Mouse (Mus musculus) right cerebral cortex, postnatal 10 days (tissue): ENCODE results near the gene Ankrd60.

Source experiments
- DNase-seq, 2 experiments: peaks; one replicate each; pipeline ENCODE4 v3.0.0; 2021; ENCODE audit warnings: low spot score in 2 of 2

Gene Ankrd60

DNA sequence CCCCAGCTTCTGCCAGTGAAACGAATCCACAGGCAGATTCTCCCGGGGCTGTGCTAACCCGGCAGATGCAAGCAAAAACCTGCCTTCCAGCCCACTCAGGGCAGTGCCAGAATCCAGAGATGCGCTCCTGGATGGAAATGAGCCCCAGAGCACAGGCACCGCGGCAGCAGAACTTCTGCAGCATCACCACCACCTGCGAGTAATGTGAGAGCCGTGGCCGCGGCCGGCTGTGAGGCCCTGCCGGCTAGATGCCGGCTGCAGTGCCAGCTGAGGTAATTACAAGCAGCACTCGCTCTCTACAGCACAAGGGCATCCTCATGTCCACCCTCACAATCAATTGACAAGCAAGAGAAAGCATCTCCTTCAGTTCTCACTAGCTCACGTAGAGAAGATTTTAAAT lies 6.2 kb upstream of the Ankrd60 start:
- no peak for DNase-seq

DNA sequence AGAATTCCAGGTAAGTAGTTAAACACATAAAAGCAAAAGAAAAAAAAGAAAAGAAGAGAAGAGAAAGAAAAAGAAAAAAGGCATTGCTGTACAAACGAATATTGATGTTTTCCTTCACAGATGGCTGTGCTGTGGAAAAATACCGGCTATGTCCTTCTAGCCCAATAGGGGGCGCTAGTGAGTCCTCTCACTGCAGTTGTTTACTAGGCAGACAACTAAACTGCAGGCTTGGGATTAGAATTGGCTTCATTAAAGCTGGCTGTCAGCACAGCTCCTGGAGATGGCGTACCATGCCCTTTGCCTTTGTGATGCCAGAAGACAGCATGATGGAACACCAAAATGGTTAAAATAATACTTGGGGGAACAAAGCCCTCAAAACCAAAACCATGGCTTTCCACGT lies 5.3 kb upstream of the Ankrd60 start:
- DNase-seq = no peak

DNA sequence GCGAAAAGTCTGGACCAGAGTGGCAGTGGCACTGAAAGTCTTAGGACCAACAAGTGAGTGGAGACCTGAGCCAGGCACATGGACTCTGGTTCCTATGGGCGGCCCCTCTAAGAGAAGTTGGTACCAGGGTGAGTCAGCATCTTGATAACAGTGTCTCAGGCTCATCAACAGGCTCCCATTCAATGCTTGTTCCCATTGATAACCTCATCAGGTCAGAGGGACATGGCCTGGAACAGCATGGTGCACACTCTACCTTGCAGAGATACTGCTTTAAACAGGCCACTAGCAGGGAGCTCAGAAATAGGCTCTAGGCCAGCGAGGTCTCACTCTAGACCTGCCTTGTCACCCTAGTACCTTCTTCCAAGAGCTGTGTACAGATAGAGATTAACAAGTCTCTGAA lies 4.7 kb upstream of the Ankrd60 start:
- no peak for DNase-seq

DNA sequence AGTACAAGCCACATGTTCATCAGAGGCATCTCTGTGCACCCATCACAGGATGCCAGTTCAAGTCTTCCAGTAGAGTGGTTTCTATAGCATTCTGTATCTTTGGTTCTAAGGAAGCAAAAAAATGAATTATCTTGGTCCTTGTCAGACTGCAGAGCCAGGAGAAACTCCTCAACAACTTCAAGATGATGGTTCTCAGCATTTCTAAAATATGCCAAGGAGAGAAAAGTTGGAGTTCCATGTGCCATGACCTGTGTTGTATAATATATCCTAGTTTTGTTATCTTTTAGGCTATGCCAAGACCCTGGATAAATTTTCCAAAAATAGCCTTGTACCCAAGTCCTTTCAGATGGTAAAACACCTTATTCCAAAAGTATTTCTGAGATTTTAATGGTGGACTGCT lies 2.9 kb upstream of the Ankrd60 start:
- no peak for DNase-seq

DNA sequence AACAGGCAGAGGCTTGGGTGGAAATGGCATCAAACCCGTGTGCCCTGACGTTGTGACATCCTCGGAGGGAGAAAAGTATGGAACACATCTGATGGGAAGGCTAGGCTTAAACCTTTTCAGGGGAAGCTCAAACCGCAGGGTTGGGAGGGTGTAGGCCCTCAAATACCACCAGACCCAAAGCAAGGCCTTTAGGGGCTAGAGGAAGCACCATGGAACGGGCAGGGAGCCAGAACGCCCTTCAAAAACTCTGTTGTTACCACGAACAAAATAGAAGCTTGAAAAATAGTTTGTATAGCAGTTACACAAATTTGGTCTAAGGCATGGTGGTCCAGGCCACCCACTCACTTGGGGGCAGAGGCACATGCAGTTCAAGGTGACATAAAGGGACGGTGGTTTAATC lies 430 bp upstream of the Ankrd60 start:
- DNase-seq = no peak

DNA sequence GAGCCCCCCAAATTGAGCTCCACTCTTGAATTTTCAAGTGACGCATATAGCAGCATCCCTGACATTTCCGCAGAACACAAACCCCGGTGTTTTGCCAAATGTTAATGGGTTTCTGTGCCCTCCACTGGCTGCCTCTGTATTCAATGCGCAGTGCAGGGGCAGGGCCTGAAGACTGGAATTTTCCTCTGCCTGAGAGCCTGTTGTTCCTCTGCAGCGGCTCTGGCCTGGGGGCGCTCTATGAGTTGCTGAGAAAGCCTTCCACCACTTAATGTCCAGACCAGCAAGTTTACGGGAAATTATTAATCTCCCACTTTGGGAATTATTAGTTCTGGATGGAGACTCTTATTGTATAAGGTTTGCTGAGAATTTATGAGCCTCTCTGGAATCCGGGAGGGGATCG lies 14.0 kb downstream of the Ankrd60 start:
- peak in 1 of 2 experiments; percentile 41 for DNase-seq

DNA sequence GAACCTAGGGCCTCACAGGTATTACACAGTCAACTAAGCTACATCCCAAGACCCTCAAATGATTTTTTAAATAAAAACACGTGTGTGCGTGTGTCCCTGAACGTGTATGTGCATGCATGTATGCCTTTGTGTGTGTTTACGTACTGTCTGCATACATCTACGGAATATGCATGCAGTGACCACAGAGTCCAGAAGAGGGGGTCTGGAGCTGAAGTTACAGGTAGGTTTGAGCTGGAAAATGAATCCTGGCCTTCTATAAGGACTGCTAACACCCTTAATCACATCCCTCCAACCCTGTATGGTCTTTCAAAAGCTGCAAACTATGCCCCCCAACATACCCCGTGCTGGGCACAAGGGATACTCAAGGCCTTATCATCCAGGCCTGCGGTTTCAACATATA lies 14.8 kb downstream of the Ankrd60 start:
- peak; percentile 48 to 56 for DNase-seq

DNA sequence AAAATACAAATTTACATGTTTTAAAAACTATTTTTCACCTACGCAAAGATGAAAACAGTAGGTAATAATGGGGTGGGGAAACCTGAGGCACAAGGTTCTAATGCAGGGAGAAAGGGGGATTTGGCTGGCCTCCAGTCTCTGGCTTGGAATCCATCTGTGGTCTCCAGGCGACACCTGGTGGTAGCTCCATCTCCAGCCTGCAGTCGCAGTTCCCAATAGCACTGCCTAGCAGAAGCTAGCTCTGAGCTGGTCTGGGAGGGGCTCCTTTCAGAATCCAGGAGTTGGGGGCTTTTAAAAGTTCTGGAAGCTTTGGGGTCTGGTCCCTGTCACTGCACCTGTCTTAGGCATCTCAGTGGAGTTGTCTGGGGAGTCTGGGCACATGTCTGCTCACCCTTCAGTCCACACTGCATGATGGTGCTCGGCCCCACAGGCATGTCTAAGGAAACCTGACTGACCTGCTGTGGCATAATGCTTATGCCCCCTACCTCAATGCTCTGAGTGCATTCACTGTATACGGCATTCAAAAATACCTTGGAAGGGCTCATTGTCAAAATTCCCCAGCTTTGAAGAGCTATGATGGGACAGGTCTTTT lies 16.2 kb downstream of the Ankrd60 start:
- DNase-seq = peak; percentile 86 to 88

DNA sequence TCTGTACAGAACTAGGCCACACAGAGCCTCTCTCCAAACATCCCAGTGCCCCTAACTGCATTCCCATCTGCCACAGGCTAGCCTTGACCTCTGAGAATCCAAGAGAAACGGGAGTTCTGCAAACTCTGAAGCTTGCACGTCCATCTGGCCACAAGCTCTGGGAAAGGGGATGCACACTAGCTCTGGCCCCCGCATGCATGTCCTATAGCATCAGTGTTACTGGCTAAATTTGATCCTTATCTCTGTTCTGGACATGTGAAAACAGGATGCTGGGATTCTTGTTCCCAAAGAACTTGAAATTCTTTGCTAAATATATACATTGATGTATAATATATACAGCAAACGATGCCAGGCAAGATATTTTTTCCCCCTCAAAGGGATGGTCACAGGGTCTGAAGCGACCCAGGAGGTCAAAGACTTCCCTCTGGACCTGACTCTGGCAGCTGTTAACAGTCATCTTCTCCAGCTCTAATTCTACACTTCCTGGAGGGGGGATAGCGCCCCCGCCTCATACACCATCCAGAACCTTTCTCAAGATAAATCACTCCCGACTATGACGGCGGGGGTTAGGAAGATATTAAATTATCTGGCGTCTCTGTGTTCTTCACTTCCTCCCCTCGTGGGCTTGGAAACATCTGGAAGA lies 19.3 kb downstream of the Ankrd60 start:
- DNase-seq = no peak

DNA sequence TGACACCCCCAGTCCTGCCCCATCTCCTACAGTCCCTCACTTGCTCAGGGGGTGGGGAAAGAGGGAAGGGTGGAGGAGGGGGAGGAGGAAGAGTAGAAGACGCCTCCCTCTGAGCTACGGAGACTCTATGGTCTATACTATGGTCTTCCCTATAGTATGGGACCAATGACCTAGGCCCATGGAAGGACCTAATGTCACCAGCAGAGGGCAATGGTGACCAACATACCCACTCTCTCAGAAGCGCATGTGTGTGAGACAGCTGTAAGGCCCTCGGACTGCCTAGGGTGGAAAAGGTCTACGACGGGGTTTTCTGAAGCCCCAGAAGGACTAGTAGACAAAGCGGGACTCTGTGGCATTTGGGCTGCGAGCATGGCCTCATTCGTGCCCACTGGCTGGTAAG lies 24.3 kb downstream of the Ankrd60 start:
- no peak for DNase-seq

DNA sequence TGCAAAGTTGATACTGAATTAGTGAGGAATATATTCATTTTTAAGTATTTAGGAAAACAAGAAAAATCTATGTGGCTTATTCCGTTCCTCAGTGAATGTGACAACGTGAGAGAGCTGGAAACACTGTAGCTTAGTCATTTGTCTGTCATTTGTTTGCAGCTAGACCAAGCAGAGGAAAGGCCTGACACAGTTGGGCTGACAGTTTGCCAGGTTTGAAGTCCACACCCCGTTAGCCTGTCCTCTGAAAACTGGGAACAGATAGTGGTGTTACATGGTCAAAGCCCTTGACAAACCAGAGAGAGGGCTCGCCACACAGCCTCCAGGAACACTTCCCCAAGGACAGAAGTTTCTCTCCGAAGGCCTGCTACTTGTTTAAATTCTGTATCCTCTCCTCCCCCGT lies 27.5 kb downstream of the Ankrd60 start:
- no peak for DNase-seq

DNA sequence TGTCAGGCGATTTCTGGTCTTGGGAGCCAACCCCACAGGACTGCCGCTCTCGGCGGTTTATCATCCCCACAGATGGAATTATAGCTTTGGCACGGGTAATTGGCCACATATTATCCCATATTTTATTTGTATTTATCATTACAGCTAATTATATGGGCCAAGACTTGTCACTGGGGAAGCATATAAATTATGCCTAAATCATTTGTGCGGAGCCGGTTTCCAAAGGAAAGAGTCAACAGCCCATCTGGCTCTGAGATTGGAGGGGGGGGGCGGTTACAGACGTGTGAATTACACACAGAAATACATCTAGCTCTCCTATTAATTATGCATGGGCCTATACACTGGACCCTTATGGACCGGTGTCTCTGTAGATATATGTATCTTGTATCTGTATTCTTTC lies 28.9 kb downstream of the Ankrd60 start:
- no peak for DNase-seq

DNA sequence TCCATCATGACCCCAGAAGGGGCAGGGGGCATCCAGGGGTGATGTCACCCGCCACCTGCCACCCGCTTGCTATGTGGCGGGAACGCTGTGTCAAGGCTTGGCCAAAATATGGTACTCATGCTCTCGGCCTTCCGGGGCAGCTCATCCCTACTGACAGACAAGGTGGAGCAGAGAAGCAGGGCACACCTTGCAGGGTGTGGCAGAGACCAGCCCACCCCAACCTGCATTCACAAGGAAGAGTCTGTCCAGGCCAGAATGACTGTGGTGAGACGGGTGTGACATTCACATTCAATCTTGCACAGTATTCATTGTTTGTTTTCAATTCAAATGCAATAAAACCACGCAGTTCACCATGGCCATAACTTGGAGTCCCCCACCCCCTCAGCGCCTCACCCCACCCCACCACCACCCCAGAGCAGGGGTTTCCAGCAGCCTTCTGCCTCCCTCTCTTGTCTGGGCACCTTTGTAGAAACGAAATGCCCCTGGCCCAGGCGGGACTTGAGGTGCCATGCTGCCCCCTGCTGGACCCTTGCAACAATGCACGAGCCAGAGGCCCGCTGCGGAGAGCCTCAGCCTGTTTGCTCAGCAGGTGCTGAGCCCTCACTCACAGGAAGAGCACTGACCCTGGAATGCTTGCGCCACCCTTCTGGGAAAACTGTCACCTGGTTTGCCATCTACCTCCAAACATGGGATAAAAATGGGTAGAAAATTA lies 32.0 kb downstream of the Ankrd60 start:
- DNase-seq = peak; percentile 77 to 88

DNA sequence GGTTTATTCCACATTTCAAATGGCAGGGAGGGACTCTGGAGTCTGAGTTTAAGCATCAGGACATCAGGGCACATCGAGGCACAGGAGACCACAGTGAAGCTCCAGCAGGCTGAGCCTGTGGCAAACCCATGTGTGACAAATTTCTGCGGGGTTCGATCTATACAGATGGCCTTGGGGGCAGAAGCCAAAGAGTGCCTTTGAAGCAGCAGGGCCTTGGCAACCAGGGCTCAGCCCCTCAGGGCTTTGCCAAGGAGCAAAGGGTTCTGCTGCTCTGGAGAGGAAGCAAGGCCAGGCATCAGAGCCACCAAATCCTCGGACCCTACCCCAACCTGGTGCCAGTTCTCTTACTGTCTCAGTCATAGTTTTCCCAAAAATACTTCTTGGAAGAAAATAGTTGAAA lies 35.4 kb downstream of the Ankrd60 start:
- no peak for DNase-seq

DNA sequence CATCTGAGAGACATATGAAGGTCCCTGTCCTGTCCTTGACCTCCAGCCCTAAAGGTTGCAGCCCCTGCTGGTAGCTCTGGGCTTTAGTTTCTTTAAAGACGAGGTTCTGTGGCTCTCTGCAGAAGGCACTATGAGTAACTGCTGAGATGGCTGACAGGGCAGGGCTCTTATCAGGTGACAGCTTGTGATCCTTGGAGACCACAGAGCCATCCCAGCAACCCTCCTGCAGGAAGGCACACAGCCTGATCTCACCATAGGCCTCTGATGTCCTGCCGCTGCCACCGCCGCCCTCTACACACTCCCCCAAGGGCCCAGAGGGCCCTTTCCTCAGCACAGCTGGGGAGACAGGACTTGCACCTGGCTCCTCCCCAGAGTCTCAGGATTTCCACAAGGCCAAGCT lies 36.4 kb downstream of the Ankrd60 start:
- DNase-seq = no peak

DNA sequence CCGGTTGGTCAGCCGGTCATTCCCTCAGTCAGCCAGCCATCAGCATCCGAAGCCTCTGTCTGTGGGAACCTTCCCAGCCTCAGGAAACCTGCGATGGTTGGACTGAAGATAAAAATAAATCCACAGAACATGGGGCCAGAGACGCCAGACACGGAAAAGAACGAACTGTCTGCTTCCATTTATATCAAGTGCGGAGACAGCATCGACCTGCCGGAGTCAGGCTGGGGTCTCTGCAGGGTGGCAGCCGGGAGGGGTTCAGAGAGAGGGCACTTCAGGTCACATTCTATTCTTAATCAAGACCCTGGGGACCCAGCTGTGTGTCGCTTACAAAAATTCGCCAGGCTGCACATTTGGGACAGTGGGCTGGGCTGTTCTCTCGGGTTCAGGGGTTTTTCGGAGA lies 38.4 kb downstream of the Ankrd60 start:
- DNase-seq = no peak

DNA sequence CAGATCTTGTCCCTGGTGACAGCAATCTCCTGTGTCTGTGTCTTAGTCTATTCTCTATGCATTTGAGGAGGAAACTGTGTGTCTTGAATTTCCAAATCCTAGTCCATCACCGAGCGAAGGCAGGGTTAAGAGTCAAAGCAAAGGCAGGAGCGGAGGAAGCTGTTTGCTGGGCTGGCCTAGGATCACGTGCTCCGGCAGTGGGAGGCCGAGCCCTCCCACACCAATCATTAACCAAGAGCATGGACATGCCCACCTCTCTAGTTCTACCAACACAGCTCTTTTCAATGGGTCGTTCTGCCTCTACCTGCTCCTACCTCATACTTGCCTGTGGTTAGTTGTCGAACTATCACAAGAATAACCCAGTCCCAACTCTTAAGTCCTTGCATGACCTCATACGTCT lies 42.3 kb downstream of the Ankrd60 start:
- DNase-seq = no peak

DNA sequence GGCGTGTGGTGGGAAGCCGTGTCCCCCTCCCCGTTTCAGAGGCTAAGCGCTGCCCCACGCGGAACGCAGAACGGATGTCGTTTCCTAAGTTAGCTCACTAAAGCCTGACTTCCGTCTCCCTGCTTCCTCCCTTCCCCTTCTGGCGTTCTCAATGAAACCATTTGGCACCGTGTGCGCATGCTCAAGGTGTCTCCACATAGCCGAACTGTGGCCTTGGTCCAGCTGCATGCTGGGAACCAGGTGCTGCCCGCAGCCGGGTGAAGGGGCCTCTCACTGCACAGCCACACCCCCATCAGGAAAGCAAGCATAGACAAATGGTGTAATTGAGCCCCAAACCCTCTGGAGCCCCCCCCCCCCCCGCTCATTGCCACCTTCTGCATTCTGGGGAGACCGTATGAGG lies 42.8 kb downstream of the Ankrd60 start:
- DNase-seq = no peak

DNA sequence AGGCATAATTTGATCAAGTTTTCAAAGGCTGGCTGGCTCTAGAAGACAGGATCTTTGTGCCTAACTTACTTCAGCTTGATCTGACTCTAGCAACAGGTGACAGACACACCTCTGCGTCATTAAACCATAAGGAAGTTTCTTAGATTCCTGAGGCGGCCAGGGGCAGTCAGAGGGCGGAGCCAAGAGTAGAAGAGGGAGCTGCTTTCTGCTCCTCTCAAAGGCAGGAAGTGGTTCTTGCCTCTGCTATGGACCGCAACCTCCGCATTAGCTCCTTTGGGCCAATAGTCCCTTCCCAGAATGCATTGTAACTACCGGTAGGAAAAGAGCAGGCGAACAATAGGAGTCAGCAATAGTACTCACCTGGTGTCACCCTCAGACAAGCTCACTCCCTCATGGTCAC lies 43.6 kb downstream of the Ankrd60 start:
- DNase-seq = no peak

DNA sequence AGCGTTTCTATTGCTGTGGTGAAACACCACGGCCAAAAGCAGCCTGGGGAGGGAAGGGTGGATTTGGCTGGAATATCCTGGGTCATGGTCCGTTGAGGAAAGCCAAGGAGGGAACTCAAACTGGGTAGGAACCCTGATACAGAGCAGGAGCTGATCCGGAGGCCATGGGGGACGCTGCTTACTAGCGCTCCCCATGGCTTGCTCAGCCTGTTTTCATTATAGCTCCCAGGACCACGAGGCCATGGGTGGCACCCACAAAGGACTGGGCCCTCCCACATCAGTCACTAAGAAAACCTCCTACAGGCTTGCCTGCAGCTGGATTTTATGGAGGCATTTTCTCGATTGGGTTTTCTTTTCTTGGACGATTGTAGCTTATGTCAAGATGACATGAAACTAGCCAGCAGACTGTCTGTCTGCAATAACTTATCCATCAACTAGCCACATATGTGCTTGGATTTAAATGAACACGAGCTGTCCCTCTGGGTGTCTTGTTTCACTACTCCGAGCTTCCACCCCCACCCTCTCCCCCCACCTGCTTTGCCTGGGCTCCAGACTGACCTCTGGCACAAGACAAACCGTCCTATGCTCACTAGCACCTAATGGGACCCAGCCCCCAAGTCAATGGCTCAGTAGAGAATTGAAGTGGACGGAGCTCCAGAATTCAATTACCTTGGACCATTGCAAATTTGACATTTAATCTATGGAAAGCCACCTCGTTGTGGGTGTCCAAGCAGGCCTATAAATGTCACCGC lies 45.3 kb downstream of the Ankrd60 start:
- no peak for DNase-seq

DNA sequence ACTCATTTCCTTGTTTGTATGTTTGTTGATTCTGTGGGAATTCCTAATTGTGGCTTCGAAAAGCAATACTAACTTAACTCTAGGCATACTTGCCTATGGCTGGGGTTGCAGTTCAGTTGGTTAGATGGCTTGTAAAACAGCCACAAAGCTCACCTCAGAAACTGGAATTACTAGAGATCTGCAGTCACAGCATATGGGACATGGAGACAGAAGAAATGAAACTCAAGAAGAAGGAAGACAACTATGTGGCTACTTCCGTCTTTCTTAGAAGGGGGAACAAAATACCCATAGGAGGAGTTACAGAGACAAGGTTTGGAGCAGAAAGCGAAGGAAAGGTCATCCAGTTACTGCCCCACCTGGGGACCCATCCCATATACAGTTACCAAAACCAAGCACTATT lies 49.7 kb downstream of the Ankrd60 start:
- no peak for DNase-seq

DNA sequence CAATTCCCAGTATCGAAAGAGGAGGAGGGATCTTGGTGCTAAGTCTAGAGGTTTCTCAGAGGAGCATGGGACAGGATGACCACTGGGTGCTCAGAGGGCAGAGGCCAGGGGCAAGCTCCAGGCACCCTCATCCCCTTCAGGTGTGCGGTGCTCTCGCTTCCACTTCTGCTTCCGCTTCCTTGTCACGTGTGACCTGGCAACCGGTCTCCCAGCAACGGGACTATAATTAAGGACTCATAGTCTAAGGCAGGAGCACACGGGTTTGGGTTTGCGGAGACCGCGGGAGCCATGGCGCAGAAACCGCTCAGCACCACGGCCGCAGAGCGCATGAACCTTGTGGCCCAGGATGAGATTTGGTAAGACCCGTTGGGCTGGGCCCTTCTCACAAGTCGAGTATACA lies 55.8 kb downstream of the Ankrd60 start, which contains the start of gene 1700021F07Rik:
TSS of gene 1700021F07Rik (plus strand) at position 211 of the 400 bp plus-strand sequence.
- no peak for DNase-seq
